In the genomic region with DNA sequence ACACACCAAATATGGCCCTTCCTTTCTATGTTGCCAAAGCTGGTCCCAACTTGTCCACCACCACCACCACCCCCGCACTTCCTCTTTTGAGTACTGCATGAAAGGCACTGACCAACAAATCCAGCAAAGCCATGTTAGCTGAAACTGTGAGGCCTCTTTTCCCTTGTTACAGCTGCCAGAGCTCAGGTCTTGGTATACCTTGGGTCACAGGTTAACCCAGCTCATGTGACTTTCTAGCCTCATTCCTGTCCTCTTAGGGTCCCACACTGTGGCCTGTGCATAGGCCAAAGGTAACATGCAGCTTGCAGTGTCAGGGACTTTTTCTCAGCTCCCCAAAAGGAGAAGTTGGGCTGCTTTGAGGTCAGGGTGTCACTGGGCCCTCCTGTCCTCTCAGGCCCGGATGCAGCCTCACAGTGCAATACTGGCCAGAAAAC, we compare ENCODE assay signal across 13 mouse cellular contexts. TPM values are rescaled to one million over a fixed set of nuclear protein-coding genes. Genes with fewer than 3 reads are reported as not detected.
DNase-seq lines count a peak whose midpoint lies in the region; ATAC-seq and TF ChIP-seq lines count a peak whose summit lies in the region.
"Had no signal": no experiment of that assay in that cellular context is flagged by ENCODE, and none has a peak within 500 bp of the region (broad histone marks: within the 10 kb centered on the region; RNA-seq: fewer than 3 reads in every experiment).

No protein-coding gene starts in this region.

- no peaks in the 10 kb centered on the region for H3K36me3 ChIP-seq in kidney, adult 2 months (ENCODE audit: control insufficient read depth, insufficient read depth, low read length)
- H3K36me3 ChIP-seq in CH12.LX (replicated peaks in 1 of 2; ENCODE audit: control insufficient read depth in 1 of 2, insufficient read depth in 1 of 2, low read length in 1 of 2), result peaks cover 12 to 61% of the 10 kb centered on the region in 2 experiments
- H3K36me3 ChIP-seq in liver, embryonic 14.5 days (replicated peaks; ENCODE audit: control insufficient read depth, insufficient read depth, low read depth), result peaks cover 2% of the 10 kb centered on the region
- peaks cover 45% of the 10 kb centered on the region for H3K36me3 ChIP-seq in forebrain, embryonic 12.5 days (replicated peaks)

- dilution Hi-C loops in CH12.LX (cut with MboI; ENCODE audit: extremely low pct_ligation_motif_present, extremely low pct_unique_long_range_greater_than_20kb, low sequenced_read_pairs), result no loop called here

- H3K4me2 ChIP-seq in CH12.LX (ENCODE audit: insufficient read depth, low read depth, poor library complexity, severe bottlenecking), result no peak overlapping the region
- no peak overlapping the region for H3K4me2 ChIP-seq in liver, embryonic 14.5 days (ENCODE audit: low read depth)
- no peak overlapping the region for H3K4me2 ChIP-seq in forebrain, embryonic 12.5 days
- H3K4me2 ChIP-seq: hindbrain, embryonic 13.5 days; kidney, embryonic 15.5 days had no signal

- TF ChIP-seq CTCF in kidney, adult 2 months (conservative IDR thresholded peaks at IDR 0.05; ENCODE audit: insufficient read depth, insufficient read length, low read depth, low read length), result no peak
- TF ChIP-seq CTCF in CH12.LX (conservative IDR thresholded peaks at IDR 0.05 in 1 of 2, IDR thresholded peaks at IDR 0.05 in 1 of 2; ENCODE audit: low read depth in 2 of 2, low read length in 2 of 2), result no peak
- no peak for TF ChIP-seq CTCF in liver, embryonic 14.5 days (IDR thresholded peaks at IDR 0.05; ENCODE audit: low read depth)

- H3K4me1 ChIP-seq in kidney, adult 2 months (ENCODE audit: control insufficient read depth, insufficient read depth, low read length), result no peaks in the 10 kb centered on the region
- peaks cover 29 to 68% of the 10 kb centered on the region in 2 experiments for H3K4me1 ChIP-seq in CH12.LX (ENCODE audit: control insufficient read depth in 1 of 2, insufficient read depth in 2 of 2)
- peaks cover 0 to 7% of the 10 kb centered on the region in 2 experiments; a peak in 2 of 4 replicates for H3K4me1 ChIP-seq in liver, embryonic 14.5 days (replicated peaks; ENCODE audit: control insufficient read depth in 2 of 2, insufficient read depth in 2 of 2, low read length in 1 of 2)
- H3K4me1 ChIP-seq in forebrain, embryonic 12.5 days, result no peaks in the 10 kb centered on the region
- H3K4me1 ChIP-seq: hindbrain, embryonic 13.5 days; kidney, embryonic 15.5 days; midbrain, embryonic 10.5 days had no signal

- peak; percentile 23 for DNase-seq in kidney, adult 2 months
- DNase-seq in kidney, postnatal 36 days, result no peak
- DNase-seq in CH12.LX (ENCODE audit: extremely low read depth), result peak; percentile 81
- DNase-seq in liver, embryonic 14.5 days (ENCODE audit: low read depth in 3 of 3, low spot score in 3 of 3), result no peak
- peak; percentile 25 for DNase-seq in spleen, adult 12 weeks (ENCODE audit: low spot score)
- DNase-seq in frontal cortex, postnatal 14 days (ENCODE audit: low spot score in 2 of 2), result no peak
- no peak for DNase-seq in thymus, postnatal 36 days
- DNase-seq: gastrocnemius, postnatal 10 days; thymus, postnatal 14 days had no signal

- no peaks in the 10 kb centered on the region for H3K9me3 ChIP-seq in CH12.LX (replicated peaks; ENCODE audit: low read length)
- H3K9me3 ChIP-seq in liver, embryonic 14.5 days (ENCODE audit: control insufficient read depth, low read length), result no peaks in the 10 kb centered on the region
- no peaks in the 10 kb centered on the region for H3K9me3 ChIP-seq in forebrain, embryonic 12.5 days
- H3K9me3 ChIP-seq: hindbrain, embryonic 13.5 days; kidney, embryonic 15.5 days; midbrain, embryonic 10.5 days had no signal

- 0 out of 2 replicates have a peak overlapping the region, but pooled peaks have one; percentile 6 for H3K9ac ChIP-seq in CH12.LX (ENCODE audit: insufficient read depth, low read depth)
- H3K9ac ChIP-seq in liver, embryonic 14.5 days (replicated peaks), result no peak overlapping the region
- H3K9ac ChIP-seq in forebrain, embryonic 12.5 days, result no peak overlapping the region
- H3K9ac ChIP-seq: hindbrain, embryonic 13.5 days; kidney, embryonic 15.5 days had no signal

- 84% methylated on average over 2 of the region's 2 CpGs for WGBS in kidney, adult 2 months
- WGBS in liver, embryonic 14.5 days (ENCODE audit: insufficient replicate concordance), result 49% methylated on average over 2 of the region's 2 CpGs
- 94% methylated on average over 2 of the region's 2 CpGs for WGBS in forebrain, embryonic 12.5 days

- ATAC-seq in liver, embryonic 14.5 days (ENCODE audit: insufficient read depth), result 0 out of 2 replicates have a peak, but pooled peaks have one; percentile 22
- ATAC-seq in forebrain, embryonic 12.5 days (ENCODE audit: low FRiP score), result no peak

- no peaks in the 10 kb centered on the region for H3K79me2 ChIP-seq in CH12.LX (replicated peaks; ENCODE audit: control insufficient read depth, extremely low read depth, insufficient read depth, poor library complexity, severe bottlenecking)

- TF ChIP-seq RAD21 in CH12.LX (IDR thresholded peaks at IDR 0.05; ENCODE audit: low read depth, low read length), result no peak; the same call in none of the 2 replicates

- H3K27ac ChIP-seq in kidney, adult 2 months (ENCODE audit: insufficient read depth, low read depth, low read length), result no peak overlapping the region
- peak overlapping the region; percentile 92 for H3K27ac ChIP-seq in CH12.LX (ENCODE audit: insufficient read depth, low read depth)
- no peak overlapping the region; the same call in 1 of the 2 replicates for H3K27ac ChIP-seq in liver, embryonic 14.5 days
- H3K27ac ChIP-seq in forebrain, embryonic 12.5 days, result no peak overlapping the region
- H3K27ac ChIP-seq: hindbrain, embryonic 13.5 days; kidney, embryonic 15.5 days; midbrain, embryonic 10.5 days had no signal

- TF ChIP-seq EP300 in CH12.LX (IDR thresholded peaks at IDR 0.05; ENCODE audit: low read length), result peak; percentile 78; the same call in 1 of the 2 replicates
- no peak for TF ChIP-seq EP300 in liver, embryonic 14.5 days (IDR thresholded peaks at IDR 0.05; ENCODE audit: low read depth)

- H3K27me3 ChIP-seq in kidney, adult 2 months (replicated peaks; ENCODE audit: control insufficient read depth, insufficient read depth, low read length), result no peaks in the 10 kb centered on the region
- H3K27me3 ChIP-seq in CH12.LX (replicated peaks), result no peaks in the 10 kb centered on the region
- H3K27me3 ChIP-seq in liver, embryonic 14.5 days (ENCODE audit: control insufficient read depth, insufficient read depth, low read length), result no peaks in the 10 kb centered on the region
- H3K27me3 ChIP-seq in forebrain, embryonic 12.5 days, result no peaks in the 10 kb centered on the region
- H3K27me3 ChIP-seq: hindbrain, embryonic 13.5 days; kidney, embryonic 15.5 days had no signal

- TF ChIP-seq POLR2A in kidney, adult 2 months (IDR thresholded peaks at IDR 0.05; ENCODE audit: low read depth, low read length), result no peak
- TF ChIP-seq POLR2A in CH12.LX (IDR thresholded peaks at IDR 0.05; ENCODE audit: low read depth, low read length), result no peak

- no peak overlapping the region for H3K4me3 ChIP-seq in kidney, adult 2 months (ENCODE audit: insufficient read depth, low read depth, low read length)
- H3K4me3 ChIP-seq in CH12.LX (replicated peaks in 1 of 3; ENCODE audit: low read depth in 2 of 3, low read length in 2 of 3, poor library complexity in 1 of 3), result no peak overlapping the region
- no peak overlapping the region for H3K4me3 ChIP-seq in liver, embryonic 14.5 days (ENCODE audit: insufficient read depth in 1 of 2, low read depth in 2 of 2, low read length in 2 of 2)
- H3K4me3 ChIP-seq in forebrain, embryonic 12.5 days (replicated peaks), result no peak overlapping the region
- H3K4me3 ChIP-seq: hindbrain, embryonic 13.5 days; kidney, embryonic 15.5 days; midbrain, embryonic 10.5 days had no signal

- in situ Hi-C loops in CH12.LX (cut with MboI; ENCODE audit: low pct_ligation_motif_present, low pct_unique_long_range_greater_than_20kb, low sequenced_read_pairs), result no loop called here

TF ChIP-seq in CH12.LX, 34 proteins besides CTCF, POLR2A, EP300 and RAD21 (continues in another document):
- TF ChIP-seq KAT2A (IDR thresholded peaks at IDR 0.05; ENCODE audit: insufficient replicate concordance, low read length) (0 out of 2 replicates have a peak, but pooled peaks have one; percentile 18), ZC3H11A (IDR thresholded peaks at IDR 0.05; ENCODE audit: low read depth, low read length) (no peak), JUND (conservative IDR thresholded peaks at IDR 0.05; ENCODE audit: low read depth, low read length) (no peak), UBTF (IDR thresholded peaks at IDR 0.05; ENCODE audit: low read depth, low read length) (no peak), CHD2 (IDR thresholded peaks at IDR 0.05; ENCODE audit: low read length) (peak; percentile 64; the same call in 1 of the 2 replicates), ELF1 (IDR thresholded peaks at IDR 0.05; ENCODE audit: low read depth, low read length) (peak; percentile 61), BHLHE40 (IDR thresholded peaks at IDR 0.05; ENCODE audit: low read depth, low read length) (peak; percentile 81), PAX5 (IDR thresholded peaks at IDR 0.05; ENCODE audit: low read length) (no peak), TBP (conservative IDR thresholded peaks at IDR 0.05; ENCODE audit: low read depth, low read length) (no peak), TCF12 (IDR thresholded peaks at IDR 0.05; ENCODE audit: low read depth, low read length) (peak; percentile 35; the same call in 1 of the 2 replicates), MAZ (IDR thresholded peaks at IDR 0.05; ENCODE audit: low read depth, low read length) (no peak), JUN (IDR thresholded peaks at IDR 0.05; ENCODE audit: insufficient read depth, low read depth, low read length) (no peak), MYC (IDR thresholded peaks at IDR 0.05; ENCODE audit: low read depth, low read length) (0 out of 2 replicates have a peak, but pooled peaks have one; percentile 47)

RNA-seq across cellular contexts. Expression of gene Haus8, which starts 23.5 kb away (rescaled TPM):
- 3.1 and 3.6 TPM in 2 replicates for polyA plus RNA-seq in kidney, adult 2 months (2012; rRNA removed)
- total RNA-seq in CH12.LX (2012; rRNA removed) (25.1 and 33.7 TPM in 2 replicates), CH12.LX (2014; rRNA removed) (21.0 and 25.2 TPM in 2 replicates)
- polyA plus RNA-seq in CH12.LX (2012; ENCODE audit: insufficient read length, low read depth), result 30.3 and 40.5 TPM in 2 replicates
- polyA plus RNA-seq in liver, embryonic 14.5 days (2012; rRNA removed), result 16.0 and 23.9 TPM in 2 replicates
- polyA plus RNA-seq in liver, embryonic 14.5 days (2014; fragmentation: Nextera tagmentation; extraction: Ambion mirVana), result 47.1 and 51.6 TPM in 2 replicates
- 52.4 and 58.4 TPM in 2 replicates for polyA plus RNA-seq in forebrain, embryonic 12.5 days (2016; fragmentation: Nextera tagmentation; extraction: Ambion mirVana)

RNA-seq across cellular contexts. Expression of gene Myo9b, which starts 23.7 kb away (rescaled TPM):
- 11.4 and 12.0 TPM in 2 replicates for polyA plus RNA-seq in kidney, adult 2 months (2012; rRNA removed)
- 26.1 and 29.0 TPM in 2 replicates for total RNA-seq in CH12.LX (2012; rRNA removed)
- 14.2 and 15.3 TPM in 2 replicates for total RNA-seq in CH12.LX (2014; rRNA removed)
- polyA plus RNA-seq in CH12.LX (2012; ENCODE audit: insufficient read length, low read depth), result 31.5 and 36.2 TPM in 2 replicates
- polyA plus RNA-seq in liver, embryonic 14.5 days (2012; rRNA removed), result 5.9 and 6.4 TPM in 2 replicates
- 5.8 and 7.0 TPM in 2 replicates for polyA plus RNA-seq in liver, embryonic 14.5 days (2014; fragmentation: Nextera tagmentation; extraction: Ambion mirVana)
- polyA plus RNA-seq in forebrain, embryonic 12.5 days (2016; fragmentation: Nextera tagmentation; extraction: Ambion mirVana), result 26.4 and 28.3 TPM in 2 replicates

Comparison
In these comparisons a context has a peak if more than half of its experiments do, and no peak if none do; other contexts are left out.
1. DNase-seq: peak in kidney, adult 2 months (single experiment), CH12.LX (single experiment) and spleen, adult 12 weeks (single experiment); none in kidney, postnatal 36 days (0 of 2), liver, embryonic 14.5 days (0 of 3), frontal cortex, postnatal 14 days (0 of 2) and thymus, postnatal 36 days (0 of 2).